Mouse (Mus musculus) forebrain, embryonic 15.5 days (tissue): ENCODE results near the gene Rprd1b. TPM values are rescaled to one million over a fixed set of nuclear protein-coding genes. Genes with fewer than 3 reads are reported as not detected.
A peak's percentile ranks its signal among the peaks of the same experiment; 100 is the strongest.
"Not testable (repeated sequence)": the region's sequence is repeated elsewhere in the genome, so short reads cannot be mapped to it uniquely, and the experiment has no call there.

ENCODE experiments used
- ATAC-seq: fragments of 200-750 bp; cut with Nextera tagmentation; replicated peaks from 2 replicates; pipeline ENCODE4 v1.8.0; 2017; ENCODE audit warnings: mild to moderate bottlenecking, moderate TSS enrichment, moderate library complexity
- H3K27ac ChIP-seq: fragments of 300-500 bp; sonication (generic); replicated peaks from 2 replicates; pipeline ENCODE4 v1.5.1; 2015; ENCODE audit warnings: mild to moderate bottlenecking, inconsistent platforms
- H3K27me3 ChIP-seq: fragments of 300-500 bp; sonication (generic); 2 replicates; pipeline ENCODE4 v1.6.1; 2015; ENCODE audit warnings: inconsistent platforms
- H3K36me3 ChIP-seq: fragments of 300-500 bp; sonication (generic); 2 replicates; pipeline ENCODE4 v1.6.1; 2015; ENCODE audit warnings: mild to moderate bottlenecking, inconsistent platforms
- H3K4me1 ChIP-seq: fragments of 300-500 bp; sonication (generic); 2 replicates; pipeline ENCODE4 v1.6.1; 2015; ENCODE audit warnings: inconsistent platforms
- H3K4me2 ChIP-seq: fragments of 300-500 bp; sonication (generic); replicated peaks from 2 replicates; pipeline ENCODE4 v1.6.1; 2015; ENCODE audit warnings: mild to moderate bottlenecking, inconsistent platforms
- H3K4me3 ChIP-seq: fragments of 300-500 bp; sonication (generic); 2 replicates; pipeline ENCODE4 v1.5.1; 2015; ENCODE audit warnings: mild to moderate bottlenecking, inconsistent platforms
- H3K9ac ChIP-seq: fragments of 300-500 bp; sonication (generic); replicated peaks from 2 replicates; pipeline ENCODE4 v1.6.1; 2015; ENCODE audit warnings: mild to moderate bottlenecking, inconsistent platforms
- H3K9me3 ChIP-seq: fragments of 300-500 bp; sonication (generic); 2 replicates; pipeline ENCODE4 v1.6.1; 2016; ENCODE audit warnings: inconsistent platforms
- WGBS: fragments of 180-500 bp; shearing (Covaris S2); methylation state at CpG from one replicate; pipeline ENCODE4 v1.1.7; 2015; ENCODE audit warnings: mixed read lengths; 5-methylcytosine and 5-hydroxymethylcytosine counted together
- polyA plus RNA-seq: library from polyadenylated mRNA; unstranded; fragments of >200 nt; fragmentation: Nextera tagmentation; extraction: Ambion mirVana; gene quantifications from 2 replicates; pipeline ENCODE4 v1.2.1, GENCODE M21; 2015

The Rprd1b gene
- polyA plus RNA-seq, 1 experiment from 2014 or later = 44.1 TPM

DNA sequence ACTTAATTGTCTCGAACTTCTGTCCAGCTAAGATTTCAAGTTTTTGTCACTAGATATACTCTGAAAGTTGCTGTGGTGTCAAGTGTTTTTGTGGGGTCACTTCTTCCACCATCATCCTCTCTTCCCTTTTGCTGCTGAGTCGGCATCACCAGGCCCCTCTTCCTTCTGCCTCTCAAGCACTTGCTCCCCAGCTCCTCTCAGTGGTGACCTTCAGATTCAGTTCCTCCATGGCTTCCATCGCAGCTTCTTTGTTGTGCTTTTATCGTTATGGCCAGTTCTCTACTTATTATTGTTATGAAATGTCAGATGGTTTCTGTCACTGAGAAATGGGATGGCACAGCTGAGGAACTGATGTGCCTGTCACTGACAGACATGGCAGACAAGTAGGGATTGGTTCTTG, 17.9 kb downstream of the Rprd1b start:
- no peaks in the 10 kb centered on the region for H3K27me3 ChIP-seq
- no peaks in the 10 kb centered on the region for H3K4me1 ChIP-seq
- H3K9ac ChIP-seq = no peak overlapping the region
- H3K9me3 ChIP-seq = no peaks in the 10 kb centered on the region
- WGBS = 79% methylated on average over 4 of the region's 4 CpGs
- H3K27ac ChIP-seq = no peak overlapping the region
- ATAC-seq = no peak
- no peak overlapping the region for H3K4me3 ChIP-seq
- H3K36me3 ChIP-seq = peaks cover 52% of the 10 kb centered on the region
- no peak overlapping the region for H3K4me2 ChIP-seq

DNA sequence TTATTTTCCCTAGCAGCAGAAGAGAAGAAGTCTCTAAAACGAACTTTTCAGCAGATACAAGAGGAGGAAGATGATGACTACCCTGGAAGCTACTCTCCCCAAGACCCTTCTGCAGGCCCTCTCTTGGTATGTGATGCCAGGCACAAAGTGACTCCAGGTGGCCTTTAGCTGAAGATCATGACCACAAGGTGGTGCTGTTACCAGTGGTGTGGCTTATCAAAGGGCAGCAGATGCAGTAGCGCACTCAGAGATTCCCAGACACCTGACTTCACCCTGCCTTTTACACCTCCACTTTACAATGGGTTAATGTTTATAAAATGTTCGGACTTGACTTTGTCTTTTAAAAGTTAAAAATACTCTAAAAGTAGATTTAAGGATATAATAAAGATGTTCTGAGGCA, 19.6 kb downstream of the Rprd1b start:
- H3K36me3 ChIP-seq = peaks cover 63% of the 10 kb centered on the region
- WGBS = 64% methylated on average over 3 of the region's 3 CpGs
- H3K4me2 ChIP-seq = no peak overlapping the region
- no peaks in the 10 kb centered on the region for H3K9me3 ChIP-seq
- H3K27ac ChIP-seq = no peak overlapping the region
- H3K4me3 ChIP-seq = no peak overlapping the region
- H3K9ac ChIP-seq = no peak overlapping the region
- no peaks in the 10 kb centered on the region for H3K27me3 ChIP-seq
- H3K4me1 ChIP-seq = no peaks in the 10 kb centered on the region
- no peak for ATAC-seq

DNA sequence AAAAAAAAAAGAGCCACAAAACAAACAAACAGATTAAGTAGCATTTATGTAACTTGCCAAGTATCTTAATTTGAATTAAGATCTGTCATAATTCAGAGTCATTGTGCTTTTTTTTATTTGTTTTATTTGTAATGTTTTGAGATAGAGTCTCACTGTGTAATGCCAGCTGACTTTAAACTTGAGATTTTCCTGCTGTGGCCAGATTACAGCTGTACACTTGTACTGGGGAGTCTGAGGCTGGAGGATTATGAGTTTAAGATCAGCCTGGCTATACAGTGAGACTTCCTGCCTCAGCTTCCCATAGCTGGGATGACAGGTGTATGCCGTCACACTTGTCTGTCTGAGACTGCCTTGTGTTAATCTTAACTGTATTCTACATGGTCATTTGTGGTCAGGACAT, 20.4 kb downstream of the Rprd1b start:
- no peaks in the 10 kb centered on the region for H3K4me1 ChIP-seq
- no peak overlapping the region for H3K27ac ChIP-seq
- H3K9ac ChIP-seq = no peak overlapping the region
- no peak for ATAC-seq
- H3K4me2 ChIP-seq = no peak overlapping the region
- H3K9me3 ChIP-seq = no peaks in the 10 kb centered on the region
- no peak overlapping the region for H3K4me3 ChIP-seq
- peaks cover 56% of the 10 kb centered on the region for H3K36me3 ChIP-seq
- no peaks in the 10 kb centered on the region for H3K27me3 ChIP-seq
- 94% methylated on average over 1 of the region's 1 CpGs for WGBS

DNA sequence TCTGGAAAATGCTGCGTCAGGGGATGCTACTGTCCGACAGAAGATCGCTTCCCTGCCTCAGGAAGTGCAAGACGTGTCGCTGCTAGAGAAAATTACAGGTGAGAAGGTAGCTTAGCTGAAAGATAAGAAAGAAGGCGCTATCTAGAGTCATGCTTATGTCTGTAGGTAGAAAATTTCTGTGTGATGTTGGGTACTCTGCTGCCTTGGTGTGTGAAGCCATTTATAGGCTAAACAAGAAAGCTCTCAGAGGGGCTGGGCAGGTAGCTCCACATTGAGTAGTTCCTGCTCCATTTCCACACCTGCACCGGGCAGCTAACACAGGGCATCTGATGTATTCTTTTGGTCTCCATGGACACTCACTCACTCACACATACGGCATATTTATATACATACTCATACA, 21.8 kb downstream of the Rprd1b start:
- peaks cover 49% of the 10 kb centered on the region for H3K36me3 ChIP-seq
- WGBS = 96% methylated on average over 8 of the region's 8 CpGs

DNA sequence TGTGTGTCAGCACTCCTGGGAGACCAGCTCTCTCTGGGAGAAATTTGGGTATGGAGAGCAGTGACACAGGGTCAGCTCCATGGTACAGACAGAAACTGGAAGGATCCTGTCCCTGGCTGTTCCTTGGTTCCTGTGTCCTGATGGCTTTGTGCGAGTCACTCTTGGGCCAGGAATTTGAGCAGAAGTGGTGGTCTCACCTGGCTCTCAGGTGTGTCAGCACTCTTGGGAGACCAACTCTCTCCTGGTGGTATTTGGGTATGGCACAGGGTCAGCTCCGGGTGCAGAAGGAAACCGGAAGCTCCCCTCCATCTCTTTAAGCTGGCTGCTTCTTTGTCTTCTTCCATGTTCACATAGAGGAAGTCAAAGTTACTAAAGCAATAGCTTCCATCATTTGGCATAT, 26.3 kb downstream of the Rprd1b start:
- no peaks in the 10 kb centered on the region for H3K27me3 ChIP-seq
- no peak for ATAC-seq
- peaks cover 26% of the 10 kb centered on the region for H3K4me1 ChIP-seq
- H3K4me3 ChIP-seq = no peak overlapping the region
- no peak overlapping the region for H3K9ac ChIP-seq
- no peak overlapping the region for H3K27ac ChIP-seq
- no peaks in the 10 kb centered on the region for H3K9me3 ChIP-seq
- WGBS = 93% methylated on average over 3 of the region's 3 CpGs
- H3K36me3 ChIP-seq = peaks cover 30% of the 10 kb centered on the region
- H3K4me2 ChIP-seq = no peak overlapping the region

More for the DNA sequence above, 21.8 kb downstream of the Rprd1b start:
- Histone ChIP-seq H3K4me2 (no peak overlapping the region), H3K4me3 (no peak overlapping the region), H3K9me3 (no peaks in the 10 kb centered on the region), H3K27ac (no peak overlapping the region), H3K27me3 (no peaks in the 10 kb centered on the region), H3K9ac (no peak overlapping the region), H3K4me1 (no peaks in the 10 kb centered on the region)
- no peak for ATAC-seq

DNA sequence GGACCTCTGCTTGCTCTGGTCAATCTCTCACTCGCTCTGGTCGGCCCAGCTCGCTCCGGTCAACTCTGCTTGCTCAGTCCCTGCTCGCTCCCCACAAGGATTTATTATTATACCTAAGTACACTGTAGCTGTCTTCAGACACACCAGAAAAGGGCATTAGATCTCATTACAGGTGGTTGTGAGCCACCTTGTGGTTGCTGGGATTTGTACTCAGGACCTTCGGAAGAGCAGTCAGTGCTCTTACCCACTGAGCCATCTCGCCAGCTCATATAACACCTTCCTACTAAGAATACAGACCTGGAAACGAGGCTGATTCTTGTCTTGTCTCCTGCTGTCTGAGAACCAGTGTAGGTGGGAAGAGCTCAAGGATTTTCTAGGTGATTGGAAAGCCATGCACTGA, 27.1 kb downstream of the Rprd1b start:
- Histone ChIP-seq H3K36me3 (peaks cover 30% of the 10 kb centered on the region), H3K4me1 (peaks cover 30% of the 10 kb centered on the region)
- not testable (repeated sequence) for H3K27me3 ChIP-seq, H3K27ac ChIP-seq, H3K4me3 ChIP-seq, H3K9me3 ChIP-seq, H3K9ac ChIP-seq, H3K4me2 ChIP-seq, ATAC-seq
- 90% methylated on average over 8 of the region's 8 CpGs for WGBS

DNA sequence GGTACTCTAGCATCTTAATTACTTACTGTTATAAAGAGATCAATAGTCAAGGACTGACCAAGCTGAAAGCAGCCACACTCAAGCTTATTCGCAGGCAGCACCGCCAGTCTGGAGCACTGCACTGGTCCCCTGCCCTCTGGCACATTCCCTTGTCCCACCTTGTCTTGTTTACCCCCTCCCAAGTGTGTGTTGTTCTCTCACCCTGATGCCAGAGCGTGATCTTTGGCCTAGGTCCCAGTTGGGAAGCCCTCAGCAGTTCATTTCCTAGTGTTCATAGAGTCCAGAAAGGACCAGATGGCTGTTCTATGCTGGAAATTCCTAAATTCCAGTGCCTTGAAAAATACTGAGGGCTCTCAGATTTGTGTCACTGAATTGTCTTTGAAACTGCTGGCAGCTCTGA, 28.7 kb downstream of the Rprd1b start:
- no peaks in the 10 kb centered on the region for H3K9me3 ChIP-seq
- H3K36me3 ChIP-seq = peaks cover 25% of the 10 kb centered on the region
- no peak overlapping the region for H3K9ac ChIP-seq
- 71% methylated on average over 3 of the region's 3 CpGs for WGBS
- ATAC-seq = no peak
- H3K4me1 ChIP-seq = peaks cover 30% of the 10 kb centered on the region
- no peak overlapping the region for H3K4me3 ChIP-seq
- H3K27me3 ChIP-seq = no peaks in the 10 kb centered on the region
- H3K27ac ChIP-seq = no peak overlapping the region
- H3K4me2 ChIP-seq = no peak overlapping the region

DNA sequence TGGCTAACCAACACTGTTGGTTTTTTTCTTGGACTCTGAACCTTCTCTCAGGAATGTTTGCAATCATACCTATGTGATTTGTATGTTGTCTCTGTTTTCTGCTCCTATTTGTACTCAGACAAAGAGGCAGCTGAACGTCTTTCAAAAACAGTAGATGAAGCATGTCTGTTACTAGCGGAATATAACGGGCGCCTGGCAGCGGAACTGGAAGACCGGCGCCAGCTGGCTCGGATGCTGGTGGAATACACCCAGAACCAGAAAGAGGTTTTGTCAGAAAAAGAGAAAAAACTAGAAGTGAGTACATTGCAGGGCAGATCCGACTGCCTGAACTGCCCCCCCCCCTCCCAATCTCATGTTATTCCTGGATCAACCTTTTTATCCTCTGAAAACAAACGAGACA, 30.2 kb downstream of the Rprd1b start:
- Histone ChIP-seq H3K27me3 (no peaks in the 10 kb centered on the region), H3K27ac (peak overlapping the region; percentile 64), H3K4me2 (no peak overlapping the region), H3K9ac (no peak overlapping the region), H3K4me1 (peaks cover 30% of the 10 kb centered on the region), H3K36me3 (peaks cover 21% of the 10 kb centered on the region; the same call in 1 of the 2 replicates), H3K4me3 (no peak overlapping the region), H3K9me3 (no peaks in the 10 kb centered on the region)
- peak; percentile 61; the same call in 1 of the 2 replicates for ATAC-seq
- 55% methylated on average over 10 of the region's 10 CpGs for WGBS

DNA sequence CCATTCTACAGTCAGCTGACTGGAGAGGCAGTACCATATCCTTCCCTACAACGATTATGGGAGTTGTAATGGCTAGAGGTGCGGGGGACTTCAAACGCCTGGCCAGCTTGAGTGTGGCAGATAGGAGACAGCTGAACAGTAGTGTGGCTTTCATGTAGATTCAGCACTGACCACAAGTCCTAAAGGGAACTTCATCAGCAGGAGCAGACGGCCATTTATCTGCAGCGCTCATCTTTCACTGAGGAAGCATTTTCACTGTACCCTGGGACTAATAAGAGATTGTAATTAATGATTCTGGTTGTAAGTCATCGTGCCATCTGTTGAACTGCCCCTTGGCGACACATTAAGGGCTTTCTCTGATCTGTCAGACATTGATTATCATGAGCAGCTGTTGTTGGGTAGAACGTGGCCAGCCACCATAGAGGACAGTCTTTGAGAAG, 31.4 kb downstream of the Rprd1b start:
- H3K9me3 ChIP-seq = no peaks in the 10 kb centered on the region
- no peak overlapping the region for H3K4me2 ChIP-seq
- 64% methylated on average over 8 of the region's 8 CpGs for WGBS
- no peak overlapping the region for H3K9ac ChIP-seq
- H3K36me3 ChIP-seq = peaks cover 21% of the 10 kb centered on the region; the same call in 1 of the 2 replicates
- peak overlapping the region; percentile 32 for H3K27ac ChIP-seq
- H3K4me3 ChIP-seq = no peak overlapping the region
- peaks cover 30% of the 10 kb centered on the region for H3K4me1 ChIP-seq
- no peaks in the 10 kb centered on the region for H3K27me3 ChIP-seq
- ATAC-seq = no peak

DNA sequence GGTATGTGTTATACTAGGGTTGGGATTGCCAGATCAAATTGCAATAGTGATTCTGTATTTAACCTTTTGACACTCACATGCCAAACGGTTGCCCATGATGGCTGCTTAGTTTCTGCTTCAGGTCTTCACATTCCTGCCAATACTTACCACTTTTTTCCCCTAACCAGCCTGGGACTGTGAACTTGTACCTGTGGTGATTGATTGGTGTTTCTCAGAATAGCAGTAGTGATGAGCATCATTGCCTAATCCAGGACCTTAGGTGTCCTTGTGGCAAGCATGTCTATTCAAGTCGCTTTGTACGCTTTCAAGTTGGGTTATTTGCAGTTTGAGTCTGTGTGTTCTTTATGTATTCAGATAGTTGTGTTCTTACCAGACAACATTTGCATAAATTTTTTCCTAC, 34.7 kb downstream of the Rprd1b start:
- Histone ChIP-seq H3K4me1 (peaks cover 34% of the 10 kb centered on the region), H3K4me3 (no peak overlapping the region), H3K4me2 (no peak overlapping the region), H3K9ac (no peak overlapping the region), H3K27ac (no peak overlapping the region), H3K9me3 (no peaks in the 10 kb centered on the region), H3K36me3 (peaks cover 27% of the 10 kb centered on the region; the same call in 1 of the 2 replicates), H3K27me3 (no peaks in the 10 kb centered on the region)
- 93% methylated on average over 3 of the region's 3 CpGs for WGBS
- ATAC-seq = no peak

DNA sequence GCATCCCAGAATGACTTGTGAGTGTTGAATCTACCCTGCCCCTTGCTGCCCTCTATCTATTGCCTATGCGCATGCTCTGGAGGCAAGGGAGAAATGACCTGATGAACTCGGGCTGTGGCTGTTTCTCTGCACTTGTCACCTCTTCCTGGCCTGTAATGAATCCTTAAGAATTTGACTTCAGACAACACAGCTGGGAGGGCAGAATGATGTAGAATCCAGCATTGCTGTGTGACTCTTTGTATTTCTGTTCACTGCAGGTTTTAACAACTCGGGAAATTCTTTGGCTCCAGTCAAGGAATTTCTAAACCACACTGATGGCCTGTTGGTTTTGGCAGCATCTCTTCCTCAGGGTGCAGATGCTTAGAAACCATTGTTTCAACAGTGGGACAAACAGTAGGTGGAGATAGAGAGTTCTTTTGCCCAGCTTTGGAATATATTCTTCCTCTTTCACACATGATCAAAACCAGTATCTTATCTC, 36.3 kb downstream of the Rprd1b start:
- Histone ChIP-seq H3K36me3 (peaks cover 28% of the 10 kb centered on the region; the same call in 1 of the 2 replicates), H3K9ac (no peak overlapping the region), H3K9me3 (no peaks in the 10 kb centered on the region), H3K27me3 (no peaks in the 10 kb centered on the region), H3K4me1 (peaks cover 18% of the 10 kb centered on the region), H3K4me3 (no peak overlapping the region), H3K27ac (no peak overlapping the region), H3K4me2 (no peak overlapping the region)
- 63% methylated on average over 3 of the region's 3 CpGs for WGBS
- no peak for ATAC-seq

DNA sequence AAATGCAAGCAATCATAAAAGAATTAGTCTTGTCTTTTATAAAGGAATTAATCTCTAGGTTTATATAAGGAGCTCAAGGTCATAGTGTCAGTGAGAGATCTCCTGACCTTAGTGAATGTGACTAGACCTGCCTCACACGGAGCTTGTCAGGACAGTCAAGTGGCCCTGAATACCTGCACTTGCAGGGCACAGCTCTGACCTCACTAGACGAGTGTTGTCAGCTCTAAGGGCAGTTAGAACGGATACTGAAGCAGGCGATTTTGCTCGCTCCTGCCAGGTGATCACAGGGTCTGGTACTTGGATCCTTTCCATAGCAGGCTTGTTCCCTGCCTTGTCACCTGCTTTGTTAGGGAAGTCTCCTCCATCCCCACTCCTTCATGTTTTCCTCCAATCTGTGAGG, 36.8 kb downstream of the Rprd1b start:
- Histone ChIP-seq H3K36me3 (peaks cover 25% of the 10 kb centered on the region; the same call in 1 of the 2 replicates), H3K27ac (no peak overlapping the region), H3K27me3 (no peaks in the 10 kb centered on the region), H3K9ac (no peak overlapping the region), H3K9me3 (no peaks in the 10 kb centered on the region), H3K4me2 (no peak overlapping the region), H3K4me3 (no peak overlapping the region), H3K4me1 (peaks cover 14% of the 10 kb centered on the region)
- no peak for ATAC-seq
- WGBS = 85% methylated on average over 5 of the region's 5 CpGs

DNA sequence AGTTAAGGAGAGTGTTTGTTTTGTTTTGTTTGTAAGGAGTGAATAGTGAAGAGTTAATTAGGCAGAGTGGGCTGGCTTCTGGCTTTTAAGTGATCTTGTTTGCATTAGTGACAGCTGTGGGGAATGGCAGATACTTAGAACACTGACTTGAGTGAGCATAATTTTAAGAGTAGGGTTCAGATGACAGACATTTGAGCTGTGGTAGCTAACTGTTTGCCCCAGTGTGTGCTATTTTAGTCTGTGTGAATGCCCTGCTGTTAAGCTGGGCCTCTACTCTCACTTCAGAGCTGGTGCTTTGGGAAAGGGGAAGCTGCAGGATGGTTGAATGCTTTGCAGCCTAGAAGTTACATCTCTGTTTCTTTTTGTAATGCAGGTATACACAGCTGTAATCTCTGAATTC, 38.2 kb downstream of the Rprd1b start:
- H3K4me1 ChIP-seq = peaks cover 14% of the 10 kb centered on the region
- no peak overlapping the region for H3K9ac ChIP-seq
- no peak for ATAC-seq
- no peak overlapping the region for H3K4me2 ChIP-seq
- H3K27me3 ChIP-seq = no peaks in the 10 kb centered on the region
- H3K9me3 ChIP-seq = no peaks in the 10 kb centered on the region
- no peak overlapping the region for H3K4me3 ChIP-seq
- peak overlapping the region; percentile 7; the same call in 1 of the 2 replicates for H3K27ac ChIP-seq
- H3K36me3 ChIP-seq = peaks cover 35% of the 10 kb centered on the region; the same call in 1 of the 2 replicates
